ENCODE assay signal across 9 mouse cellular contexts in the genomic region with DNA sequence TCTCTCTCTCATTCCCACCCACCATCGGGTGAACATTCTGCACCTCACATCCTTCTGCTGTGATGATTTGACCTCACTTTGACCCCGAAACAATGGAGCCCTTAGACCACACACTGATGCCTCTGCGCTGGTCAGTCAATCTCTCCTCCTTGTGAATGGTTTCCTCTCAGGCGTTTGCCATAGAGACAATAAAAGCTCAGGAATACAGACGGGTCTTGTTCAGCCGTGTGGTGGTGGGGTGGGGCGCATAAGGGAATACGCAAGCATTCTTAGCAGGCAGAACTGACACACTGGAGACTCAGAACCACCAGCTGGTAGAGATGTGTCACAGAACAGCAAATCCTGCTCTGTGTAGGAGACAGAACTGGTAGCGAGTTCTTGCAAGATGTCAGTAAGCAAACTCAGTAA.
DNase-seq lines count a peak whose midpoint lies in the region; ATAC-seq and TF ChIP-seq lines count a peak whose summit lies in the region.
"Had no signal": no experiment of that assay in that cellular context is flagged by ENCODE, and none has a peak within 500 bp of the region (broad histone marks: within the 10 kb centered on the region; RNA-seq: fewer than 3 reads in every experiment).

No protein-coding gene starts in this region.

- peak; percentile 66; the same call in 1 of the 2 replicates for ATAC-seq in lung, embryonic 14.5 days (ENCODE audit: insufficient read depth)
- ATAC-seq in hindbrain, embryonic 16.5 days: peak; percentile 76
- ATAC-seq in stomach, postnatal 0 days (ENCODE audit: low FRiP score, low TSS enrichment): peak; percentile 42; the same call in 1 of the 2 replicates

- intact Hi-C loops in heart, postnatal 10 days (cut with DNase I): no loop called here

- no peak overlapping the region for H3K4me2 ChIP-seq in lung, embryonic 14.5 days
- no peak overlapping the region for H3K4me2 ChIP-seq in hindbrain, embryonic 16.5 days (ENCODE audit: low read length)
- H3K4me2 ChIP-seq in stomach, postnatal 0 days (replicated peaks; ENCODE audit: low read depth): no peak overlapping the region
- H3K4me2 ChIP-seq: limb, embryonic 15.5 days had no signal

- no peak for TF ChIP-seq EP300 in stomach, postnatal 0 days (optimal IDR thresholded peaks at IDR 0.05)

- WGBS in lung, embryonic 14.5 days: 40% methylated on average over 9 of the region's 9 CpGs
- WGBS in hindbrain, embryonic 16.5 days: 13% methylated on average over 9 of the region's 9 CpGs
- WGBS in stomach, postnatal 0 days: 59% methylated on average over 9 of the region's 9 CpGs

- H3K4me3 ChIP-seq in lung, embryonic 14.5 days (ENCODE audit: low read depth, low read length): no peak overlapping the region
- no peak overlapping the region for H3K4me3 ChIP-seq in hindbrain, embryonic 16.5 days (ENCODE audit: low read length)
- H3K4me3 ChIP-seq in stomach, postnatal 0 days (ENCODE audit: low read depth, low read length): no peak overlapping the region
- H3K4me3 ChIP-seq: limb, embryonic 15.5 days had no signal

- no peaks in the 10 kb centered on the region for H3K4me1 ChIP-seq in lung, embryonic 14.5 days (ENCODE audit: insufficient read depth)
- H3K4me1 ChIP-seq in hindbrain, embryonic 16.5 days (ENCODE audit: control insufficient read depth, insufficient read depth, low read depth, low read length): peaks cover 6% of the 10 kb centered on the region; the same call in 1 of the 2 replicates
- H3K4me1 ChIP-seq in stomach, postnatal 0 days (replicated peaks; ENCODE audit: control insufficient read depth, insufficient read depth): no peaks in the 10 kb centered on the region

- H3K9me3 ChIP-seq in lung, embryonic 14.5 days (ENCODE audit: low read depth, low read length): no peaks in the 10 kb centered on the region
- no peaks in the 10 kb centered on the region for H3K9me3 ChIP-seq in hindbrain, embryonic 16.5 days (ENCODE audit: control insufficient read depth, low read length)
- no peaks in the 10 kb centered on the region for H3K9me3 ChIP-seq in stomach, postnatal 0 days (ENCODE audit: control insufficient read depth, low read length)
- H3K9me3 ChIP-seq: limb, embryonic 15.5 days had no signal

- H3K27me3 ChIP-seq in lung, embryonic 14.5 days (ENCODE audit: insufficient read depth, low read length): no peaks in the 10 kb centered on the region
- H3K27me3 ChIP-seq in hindbrain, embryonic 16.5 days (replicated peaks; ENCODE audit: control insufficient read depth, insufficient read depth, low read length): no peaks in the 10 kb centered on the region
- no peaks in the 10 kb centered on the region for H3K27me3 ChIP-seq in stomach, postnatal 0 days (ENCODE audit: control insufficient read depth, insufficient read depth, low read length)

- no peak overlapping the region for H3K27ac ChIP-seq in lung, embryonic 14.5 days (ENCODE audit: low read depth)
- no peak overlapping the region for H3K27ac ChIP-seq in hindbrain, embryonic 16.5 days (ENCODE audit: low read depth, low read length)
- no peak overlapping the region for H3K27ac ChIP-seq in stomach, postnatal 0 days (replicated peaks)

- DNase-seq in lung, embryonic 14.5 days: no peak
- DNase-seq in lung, postnatal 10 days: no peak
- peak; percentile 85 for DNase-seq in mesoderm, embryonic 11.5 days (ENCODE audit: low read depth, low spot score)
- DNase-seq in stomach, postnatal 0 days (ENCODE audit: low spot score): no peak
- no peak for DNase-seq in kidney, adult 9 months
- no peak for DNase-seq in adrenal gland, postnatal 4 days (ENCODE audit: low spot score in 2 of 2)
- DNase-seq in heart, postnatal 10 days: no peak

- no peaks in the 10 kb centered on the region for H3K36me3 ChIP-seq in lung, embryonic 14.5 days (ENCODE audit: insufficient read depth)
- H3K36me3 ChIP-seq in hindbrain, embryonic 16.5 days (ENCODE audit: control insufficient read depth, insufficient read depth, low read length): 0 out of 2 replicates have a peak, but pooled peaks cover 3% of the 10 kb centered on the region
- no peaks in the 10 kb centered on the region; the same call in 1 of the 2 replicates for H3K36me3 ChIP-seq in stomach, postnatal 0 days (ENCODE audit: control insufficient read depth, insufficient read depth, low read length)
- H3K36me3 ChIP-seq: limb, embryonic 15.5 days had no signal

- no peak for TF ChIP-seq CTCF in lung, embryonic 14.5 days (IDR thresholded peaks at IDR 0.05; ENCODE audit: low read depth)
- no peak for TF ChIP-seq CTCF in stomach, postnatal 0 days (IDR thresholded peaks at IDR 0.05; ENCODE audit: low read depth)

- no peak overlapping the region for H3K9ac ChIP-seq in lung, embryonic 14.5 days
- no peak overlapping the region for H3K9ac ChIP-seq in hindbrain, embryonic 16.5 days (ENCODE audit: low read depth, low read length)
- no peak overlapping the region for H3K9ac ChIP-seq in stomach, postnatal 0 days (ENCODE audit: low read length)
- H3K9ac ChIP-seq: limb, embryonic 15.5 days had no signal
